Mouse (Mus musculus) bone marrow macrophage, adult 2 months (primary cell): ENCODE data around the gene Itpa.

ENCODE experiments used
- CTCF ChIP-seq: IDR thresholded peaks from 2 replicates; pipeline ENCODE4 v1.5.1; 2012; ENCODE audit warnings: low read depth, mild to moderate bottlenecking, low read length, moderate library complexity
- POLR2A ChIP-seq: IDR thresholded peaks from 2 replicates; pipeline ENCODE4 v1.6.1; 2012; ENCODE audit warnings: mild to moderate bottlenecking, low read depth, low read length, borderline replicate concordance

GRCm38 (mm10) chr2:130693563-130693962, 26.2 kb downstream of the Itpa start:
- TF ChIP-seq CTCF (no peak), POLR2A (no peak)
